Mouse (Mus musculus) lung, postnatal 25 days (tissue): ENCODE measurements around the gene Doc2a.
"Not testable (repeated sequence)": the region's sequence is repeated elsewhere in the genome, so short reads cannot be mapped to it uniquely, and the experiment has no call there.

Experiments used
- DNase-seq: peaks from one replicate; pipeline ENCODE4 v3.0.0; 2022; ENCODE audit warnings: low spot score

Doc2a gene

DNA sequence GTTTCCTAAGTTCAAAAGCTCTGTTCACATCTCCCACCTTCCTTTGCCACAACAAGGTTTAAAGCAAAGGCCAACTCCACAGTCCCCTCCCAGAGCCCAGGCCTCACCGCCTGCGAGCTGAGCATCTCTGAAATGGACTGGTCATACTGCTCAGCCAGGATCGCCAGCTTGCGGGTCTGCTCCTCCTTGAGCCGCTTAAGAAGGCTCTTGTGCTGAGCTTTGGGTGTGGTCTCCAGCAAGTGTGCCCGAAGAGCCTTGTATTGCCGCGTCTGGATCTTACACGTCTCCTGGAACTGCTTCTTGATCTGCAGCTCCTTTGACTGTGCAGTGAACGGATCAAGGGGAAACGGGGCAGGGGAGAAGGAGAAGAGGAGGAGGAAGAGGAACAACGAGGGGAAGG is 20.8 kb downstream of the Doc2a start:
- no peak for DNase-seq

DNA sequence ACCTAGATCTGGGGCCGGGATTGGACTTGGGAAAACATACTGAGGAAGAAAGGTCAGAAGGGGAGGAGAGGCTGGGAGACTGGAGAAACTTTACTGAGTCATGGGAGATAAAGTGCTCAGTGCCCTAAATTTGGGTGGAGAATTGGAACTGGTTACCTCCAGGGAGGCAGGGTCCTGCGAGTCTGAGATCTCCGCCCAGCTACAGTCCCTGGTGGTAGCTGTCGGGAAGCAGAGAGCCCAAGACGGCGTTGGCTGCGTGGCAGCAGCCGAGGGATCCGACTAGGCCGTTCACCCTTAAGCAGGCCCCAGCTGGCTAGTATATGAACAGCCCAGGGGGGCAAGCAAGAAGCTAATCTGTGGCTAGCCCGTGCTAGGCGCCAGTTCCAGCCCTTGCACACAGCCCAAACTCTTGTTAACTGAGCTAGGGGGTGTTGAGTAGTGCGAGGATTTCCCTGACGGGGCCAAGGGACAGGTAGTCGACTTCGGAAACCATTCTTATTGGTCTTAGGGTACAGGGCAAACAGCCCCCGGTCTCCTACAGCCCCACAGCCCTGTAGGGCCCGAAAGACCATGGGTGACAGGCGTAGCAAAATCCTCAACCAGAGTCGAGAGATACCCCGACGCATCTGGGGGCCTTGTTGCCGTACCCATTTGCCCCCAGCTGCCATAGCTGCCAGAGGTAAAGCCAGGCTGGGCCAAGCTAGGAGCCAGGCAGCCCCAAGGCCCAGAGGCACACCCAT is 22.7 kb downstream of the Doc2a start:
- no peak for DNase-seq

DNA sequence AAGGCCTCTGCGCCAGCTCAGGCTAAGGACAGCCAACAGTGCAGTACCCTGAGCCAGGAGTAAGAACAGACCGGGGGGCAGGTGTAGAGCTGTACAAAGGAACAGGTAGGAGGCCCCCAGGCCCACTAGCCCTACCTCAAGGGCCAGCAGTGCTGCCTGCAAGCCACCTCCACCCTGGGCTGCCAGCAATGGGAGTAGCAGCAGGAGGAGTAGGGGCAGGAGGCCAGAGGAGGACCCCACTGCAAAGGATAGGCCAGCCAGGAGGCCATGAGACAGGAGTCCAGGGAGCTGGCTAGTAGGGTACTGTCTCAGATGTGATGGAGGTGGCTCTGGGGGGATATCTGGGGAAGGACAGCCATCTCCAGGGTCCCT is 23.3 kb downstream of the Doc2a start:
- DNase-seq: no peak

- DNase-seq: no peak
These were observed 30.0 kb downstream of the Doc2a start for GRCm38 (mm10) chr7:126877239-126877638.

DNA sequence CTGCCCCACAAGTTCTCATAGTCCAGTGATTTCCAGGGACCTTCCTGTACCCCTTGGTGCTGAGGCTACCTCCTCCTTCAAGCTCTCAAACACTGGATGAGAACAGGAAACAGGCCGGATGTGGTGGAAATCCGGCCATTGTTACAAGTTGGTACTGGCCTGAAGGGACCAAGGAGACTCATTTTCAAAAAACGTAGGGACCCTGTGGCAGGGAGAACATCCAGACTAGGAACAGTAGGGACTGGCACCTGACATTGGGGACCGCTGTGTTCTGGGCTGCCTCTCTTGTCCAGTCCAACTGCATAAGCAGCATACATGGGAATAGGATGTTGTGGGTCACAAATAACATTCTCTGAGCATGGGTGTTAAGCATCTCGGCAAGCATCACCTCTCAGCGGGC is 33.8 kb downstream of the Doc2a start:
- DNase-seq: peak; percentile 83

- no peak for DNase-seq
These were observed 36.5 kb downstream of the Doc2a start for GRCm38 (mm10) chr7:126883731-126884181.

GRCm38 (mm10) chr7:126884286-126885164 is 37.3 kb downstream of the Doc2a start, which contains the start of gene Taok2:
Gene Taok2 (minus strand): TSS chr7:126884703.
- peak; percentile 98 for DNase-seq

GRCm38 (mm10) chr7:126887281-126887680 is 40.1 kb downstream of the Doc2a start:
- no peak for DNase-seq

- peak; percentile 46 for DNase-seq
These were observed 41.6 kb downstream of the Doc2a start for GRCm38 (mm10) chr7:126888852-126889251.

DNA sequence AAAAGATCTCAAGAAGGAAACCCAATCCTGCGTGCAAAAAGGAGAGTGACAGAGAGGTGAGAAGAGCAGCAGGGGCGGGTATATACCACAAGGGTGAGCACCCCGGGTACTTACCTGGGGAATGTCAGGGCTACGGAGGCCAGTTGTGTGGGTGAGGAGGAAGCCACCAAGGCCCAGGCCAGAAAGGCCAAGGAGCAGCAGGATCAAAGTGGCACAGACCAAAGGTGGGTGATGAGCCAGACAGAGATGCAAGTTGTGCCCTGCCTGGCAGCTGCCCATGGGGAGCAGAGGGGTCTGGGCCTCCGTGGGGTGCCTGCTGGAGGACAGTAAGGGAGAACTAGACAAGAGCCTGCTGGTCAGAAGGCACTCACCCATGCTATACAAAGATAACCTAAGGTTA is 49.7 kb downstream of the Doc2a start:
- no peak for DNase-seq

- peak; percentile 59 for DNase-seq
These were observed 50.3 kb downstream of the Doc2a start for GRCm38 (mm10) chr7:126897390-126898101.

DNA sequence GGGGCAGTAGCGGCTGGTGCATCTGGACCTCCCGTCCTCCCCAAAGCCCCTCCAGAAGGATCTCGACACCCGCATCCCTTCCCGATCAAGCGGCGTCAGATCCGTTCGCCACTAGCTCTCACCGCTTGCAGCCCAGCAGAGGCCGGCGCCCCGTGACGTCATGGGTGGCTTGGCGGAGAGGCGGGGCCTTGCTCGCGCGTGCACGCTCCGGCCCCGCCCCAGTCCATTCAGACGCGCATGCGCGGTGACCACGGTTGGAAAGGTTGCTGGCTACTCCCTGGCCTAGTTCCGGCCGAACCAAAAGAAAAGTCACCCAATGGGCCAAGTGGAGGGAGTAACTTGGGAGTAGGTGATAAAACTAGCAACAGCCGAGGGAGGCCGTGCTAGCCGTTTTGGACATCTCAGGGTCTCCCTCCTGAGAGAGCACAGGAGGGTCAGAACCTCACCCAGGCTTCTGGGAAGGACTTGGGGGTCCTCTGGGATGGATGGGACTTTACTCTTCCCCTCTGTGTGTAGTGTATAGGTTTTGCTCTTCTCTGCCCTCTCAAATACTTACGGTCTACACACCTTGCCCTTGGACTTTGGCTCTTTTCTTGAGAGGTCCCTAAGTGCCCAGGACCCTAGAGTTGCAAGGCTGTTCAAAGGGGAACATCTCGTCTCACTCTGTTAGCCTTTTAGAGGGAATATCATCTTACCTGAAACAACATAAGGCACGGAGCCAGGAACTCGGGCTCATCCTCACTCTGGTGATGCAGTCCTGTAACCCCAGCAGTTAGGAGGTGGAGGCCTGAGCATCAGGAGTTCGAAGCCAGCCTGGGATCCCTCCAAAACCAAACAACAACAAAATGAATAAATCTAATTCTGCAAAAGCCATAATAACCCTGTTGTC is 51.1 kb downstream of the Doc2a start:
- DNase-seq: peak; percentile 96

DNA sequence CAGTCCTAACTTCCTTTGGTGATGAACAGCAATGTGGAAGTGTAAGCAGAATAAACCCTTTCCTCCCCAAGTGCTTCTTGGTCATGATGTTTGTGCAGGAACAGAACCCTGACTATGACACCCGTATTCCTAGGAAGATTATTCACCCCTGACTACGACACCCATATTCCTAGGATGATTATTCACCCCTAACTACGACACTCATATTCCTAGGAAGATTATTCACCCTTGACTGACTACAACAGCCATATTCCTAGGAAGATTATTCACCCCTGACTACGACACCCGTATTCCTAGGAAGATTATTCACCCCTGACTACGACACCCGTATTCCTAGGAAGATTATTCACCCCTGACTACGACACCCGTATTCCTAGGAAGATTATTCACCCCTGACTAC is 52.6 kb downstream of the Doc2a start:
- not testable (repeated sequence) for DNase-seq
